Mouse (Mus musculus): ENCODE results near the gene Iqcg.

DNA sequence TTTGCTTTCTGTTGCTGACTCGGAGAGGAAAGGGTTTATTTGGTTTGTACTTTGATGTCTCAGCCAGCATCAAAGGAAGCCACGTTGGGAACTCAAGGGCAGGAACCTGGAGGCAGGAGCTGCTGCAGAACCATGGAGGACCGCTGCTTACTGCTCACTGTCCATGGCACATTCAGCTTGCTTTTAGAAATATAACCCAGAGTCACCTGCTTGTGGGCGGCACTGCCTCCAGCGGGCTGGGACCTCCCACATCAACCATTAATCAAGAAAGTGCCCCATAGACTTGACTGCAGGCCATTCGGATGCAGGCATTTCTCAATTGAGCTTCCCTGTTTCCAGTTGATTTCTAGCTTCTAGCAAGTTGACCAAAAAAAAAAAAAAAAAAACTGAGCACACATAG is 20.1 kb upstream of the Iqcg start:
- no peak for TF ChIP-seq CTCF (conservative IDR thresholded peaks at IDR 0.05; ENCODE audit: low read length)
- no peak for TF ChIP-seq NANOG (IDR thresholded peaks at IDR 0.05; ENCODE audit: borderline replicate concordance, low read length)
